Mouse (Mus musculus) liver, embryonic 16.5 days (tissue): ENCODE results near the gene Spopl. TPM values are rescaled to one million over a fixed set of nuclear protein-coding genes. Genes with fewer than 3 reads are reported as not detected.
A peak's percentile ranks its signal among the peaks of the same experiment; 100 is the strongest.
"Not testable (repeated sequence)": the region's sequence is repeated elsewhere in the genome, so short reads cannot be mapped to it uniquely, and the experiment has no call there.

Experiments used
- ATAC-seq: fragments of 200-750 bp; cut with Nextera tagmentation; 2 replicates; pipeline ENCODE4 v1.8.0; 2017; ENCODE audit warnings: low read depth, mild to moderate bottlenecking, moderate number of reproducible peaks, moderate library complexity
- H3K27ac ChIP-seq: fragments of 300-500 bp; sonication (generic); 2 replicates; pipeline ENCODE4 v1.5.1; 2014; ENCODE audit warnings: mild to moderate bottlenecking, low read length
- H3K27me3 ChIP-seq: fragments of 300-500 bp; sonication (generic); 2 replicates; pipeline ENCODE4 v1.6.1; 2014; ENCODE audit warnings: low read depth, low read length, mixed read lengths; ENCODE audit not compliant: control insufficient read depth, insufficient read depth
- H3K36me3 ChIP-seq: fragments of 300-500 bp; sonication (generic); 2 replicates; pipeline ENCODE4 v1.6.1; 2014; ENCODE audit warnings: mild to moderate bottlenecking; ENCODE audit not compliant: control insufficient read depth, insufficient read depth
- H3K4me1 ChIP-seq: fragments of 300-500 bp; sonication (generic); 2 replicates; pipeline ENCODE4 v1.6.1; 2014; ENCODE audit warnings: low read depth, low read length, mixed read lengths; ENCODE audit not compliant: control insufficient read depth
- H3K4me2 ChIP-seq: fragments of 300-500 bp; sonication (generic); 2 replicates; pipeline ENCODE4 v1.6.1; 2014; ENCODE audit warnings: low read depth, low read length, mixed read lengths
- H3K4me3 ChIP-seq: fragments of 300-500 bp; sonication (generic); 2 replicates; pipeline ENCODE4 v1.5.1; 2014; ENCODE audit warnings: low read depth, mild to moderate bottlenecking, low read length
- H3K9ac ChIP-seq: fragments of 300-500 bp; sonication (generic); 2 replicates; pipeline ENCODE4 v1.6.1; 2014; ENCODE audit warnings: low read depth, low read length
- H3K9me3 ChIP-seq: fragments of 300-500 bp; sonication (generic); replicated peaks from 2 replicates; pipeline ENCODE4 v1.6.1; 2016; ENCODE audit warnings: low read length; ENCODE audit not compliant: control insufficient read depth
- WGBS: fragments of 180-500 bp; shearing (Covaris S2); extraction: QIAGEN DNeasy Blood & Tissue Kit; methylation state at CpG from one replicate; pipeline ENCODE4 v1.1.7; 2014; ENCODE audit not compliant: insufficient replicate concordance; 5-methylcytosine and 5-hydroxymethylcytosine counted together
- polyA plus RNA-seq: library from polyadenylated mRNA; unstranded; fragments of >200 nt; fragmentation: Nextera tagmentation; extraction: Ambion mirVana; gene quantifications from 2 replicates; pipeline ENCODE4 v1.2.1, GENCODE M21; 2015

Gene Spopl
- polyA plus RNA-seq = 4.7 and 5.0 TPM in 2 replicates

- H3K36me3 ChIP-seq = no peaks in the 10 kb centered on the region
- peak within 1 kb of the TSS; percentile 90 for H3K27ac ChIP-seq
- H3K9me3 ChIP-seq = no peaks in the 10 kb centered on the region
- ATAC-seq = peak; percentile 89
- H3K9ac ChIP-seq = peak within 1 kb of the TSS; percentile 92
- WGBS = 1% methylated on average over 55 of the region's 58 CpGs
- H3K27me3 ChIP-seq = no peaks in the 10 kb centered on the region
- peak within 1 kb of the TSS; percentile 92 for H3K4me3 ChIP-seq
- H3K4me2 ChIP-seq = peak within 1 kb of the TSS; percentile 75
- H3K4me1 ChIP-seq = peaks cover 13% of the 10 kb centered on the region
Observed at GRCm38 (mm10) chr2:23571302-23572156, at the start of gene Spopl. Spopl (minus strand) TSS chr2:23572106.

GRCm38 (mm10) chr2:23620128-23620527, 48.2 kb upstream of the Spopl start:
- no peak overlapping the region for H3K4me2 ChIP-seq
- ATAC-seq = no peak
- H3K9ac ChIP-seq = no peak overlapping the region
- no peak overlapping the region for H3K4me3 ChIP-seq
- no peaks in the 10 kb centered on the region for H3K36me3 ChIP-seq
- no peaks in the 10 kb centered on the region for H3K27me3 ChIP-seq
- no peak overlapping the region for H3K27ac ChIP-seq
- H3K4me1 ChIP-seq = no peaks in the 10 kb centered on the region
- no peaks in the 10 kb centered on the region for H3K9me3 ChIP-seq

- Histone ChIP-seq H3K9me3 (no peaks in the 10 kb centered on the region), H3K4me2 (no peak overlapping the region), H3K27ac (no peak overlapping the region), H3K36me3 (no peaks in the 10 kb centered on the region), H3K9ac (no peak overlapping the region), H3K4me3 (no peak overlapping the region), H3K27me3 (no peaks in the 10 kb centered on the region), H3K4me1 (no peaks in the 10 kb centered on the region)
- no peak for ATAC-seq
Observed at GRCm38 (mm10) chr2:23617989-23618388, 46.1 kb upstream of the Spopl start.

GRCm38 (mm10) chr2:23605391-23605790, 33.5 kb upstream of the Spopl start:
- no peak overlapping the region for H3K4me2 ChIP-seq
- H3K9ac ChIP-seq = no peak overlapping the region
- no peaks in the 10 kb centered on the region for H3K36me3 ChIP-seq
- H3K9me3 ChIP-seq = no peaks in the 10 kb centered on the region
- no peaks in the 10 kb centered on the region for H3K4me1 ChIP-seq
- no peak overlapping the region for H3K27ac ChIP-seq
- no peak overlapping the region for H3K4me3 ChIP-seq
- no peak for ATAC-seq
- H3K27me3 ChIP-seq = no peaks in the 10 kb centered on the region

- H3K36me3 ChIP-seq = no peaks in the 10 kb centered on the region
- no peak overlapping the region for H3K9ac ChIP-seq
- no peak overlapping the region for H3K27ac ChIP-seq
- no peak overlapping the region for H3K4me3 ChIP-seq
- WGBS = 25% methylated on average over 2 of the region's 2 CpGs
- no peaks in the 10 kb centered on the region for H3K27me3 ChIP-seq
- no peaks in the 10 kb centered on the region for H3K9me3 ChIP-seq
- no peaks in the 10 kb centered on the region for H3K4me1 ChIP-seq
- no peak for ATAC-seq
- H3K4me2 ChIP-seq = no peak overlapping the region
Observed at GRCm38 (mm10) chr2:23588769-23589168, 16.9 kb upstream of the Spopl start.

GRCm38 (mm10) chr2:23572157-23572532, 239 bp upstream of the Spopl start:
- peaks cover 13% of the 10 kb centered on the region for H3K4me1 ChIP-seq
- not testable (repeated sequence) for H3K9me3 ChIP-seq, H3K36me3 ChIP-seq, ATAC-seq, H3K27me3 ChIP-seq
- H3K4me3 ChIP-seq = peak overlapping the region; percentile 92
- H3K9ac ChIP-seq = peak overlapping the region; percentile 92
- WGBS = 10% methylated on average over 4 of the region's 4 CpGs
- H3K27ac ChIP-seq = peak overlapping the region; percentile 90
- H3K4me2 ChIP-seq = peak overlapping the region; percentile 75

GRCm38 (mm10) chr2:23570563-23570962, 1.3 kb downstream of the Spopl start:
- 30% methylated on average over 4 of the region's 4 CpGs for WGBS
- H3K4me3 ChIP-seq = peak overlapping the region; percentile 92
- no peaks in the 10 kb centered on the region for H3K9me3 ChIP-seq
- ATAC-seq = no peak
- peak overlapping the region; percentile 90; the same call in 1 of the 2 replicates for H3K27ac ChIP-seq
- H3K9ac ChIP-seq = peak overlapping the region; percentile 92
- H3K36me3 ChIP-seq = no peaks in the 10 kb centered on the region
- H3K4me2 ChIP-seq = peak overlapping the region; percentile 75
- no peaks in the 10 kb centered on the region for H3K27me3 ChIP-seq
- H3K4me1 ChIP-seq = peaks cover 14% of the 10 kb centered on the region

- H3K27ac ChIP-seq = no peak overlapping the region
- H3K4me2 ChIP-seq = no peak overlapping the region
- H3K27me3 ChIP-seq = no peaks in the 10 kb centered on the region
- WGBS = 62% methylated on average over 1 of the region's 1 CpGs
- H3K4me3 ChIP-seq = no peak overlapping the region
- H3K4me1 ChIP-seq = peaks cover 29% of the 10 kb centered on the region
- H3K36me3 ChIP-seq = no peaks in the 10 kb centered on the region
- no peak overlapping the region for H3K9ac ChIP-seq
- H3K9me3 ChIP-seq = no peaks in the 10 kb centered on the region
- ATAC-seq = no peak
Observed at GRCm38 (mm10) chr2:23568775-23569174, 3.1 kb downstream of the Spopl start.

- H3K9ac ChIP-seq = no peak overlapping the region
- no peak overlapping the region for H3K4me3 ChIP-seq
Observed at GRCm38 (mm10) chr2:23565081-23565801, 6.7 kb downstream of the Spopl start.

More at GRCm38 (mm10) chr2:23565081-23565801, 6.7 kb downstream of the Spopl start:
- H3K4me1 ChIP-seq = peaks cover 30% of the 10 kb centered on the region
- no peaks in the 10 kb centered on the region for H3K36me3 ChIP-seq
- no peaks in the 10 kb centered on the region for H3K27me3 ChIP-seq
- no peaks in the 10 kb centered on the region for H3K9me3 ChIP-seq
- peak overlapping the region; percentile 37 for H3K4me2 ChIP-seq
- peak; percentile 64 for ATAC-seq
- WGBS = 34% methylated on average over 2 of the region's 2 CpGs
- peak overlapping the region; percentile 84 for H3K27ac ChIP-seq
